Mouse (Mus musculus) thymus, postnatal 10 days (tissue): ENCODE measurements at regions not wholly inside any gene's neighbourhood (a gene's known extent, or its start where the extent isn't known, plus 50 kb on each side); places are given as distances from the start of the nearest gene placed in this dataset.

Experiments used
- DNase-seq, 2 experiments: peaks; one replicate each; pipeline ENCODE4 v3.0.0; 2021; ENCODE audit warnings: low spot score in 2 of 2

- no peak for DNase-seq
Observed at GRCm38 (mm10) chr2:21044007-21044406, 75.3 kb upstream of the Arhgap21 start.

- no peak for DNase-seq
Observed at GRCm38 (mm10) chr2:21043302-21043701, 74.6 kb upstream of the Arhgap21 start.

DNA sequence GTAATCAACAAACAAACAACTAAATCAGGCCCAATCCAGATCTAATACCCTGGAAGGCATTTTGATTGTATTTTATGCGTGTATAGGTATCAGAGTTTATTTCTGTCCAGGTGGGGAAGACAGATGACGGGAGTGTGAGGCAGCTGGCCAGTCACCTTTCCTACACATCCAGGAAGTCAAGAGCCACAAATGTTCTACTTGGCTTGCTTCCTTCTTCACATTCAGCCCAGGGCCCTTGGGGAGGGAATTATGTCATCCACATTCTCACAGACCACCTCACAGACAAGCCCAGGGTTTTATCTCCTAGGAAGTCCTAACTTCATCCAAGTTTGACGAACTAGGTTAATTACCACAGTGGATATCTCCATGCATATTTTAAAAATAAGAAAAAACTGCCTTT is 68.9 kb upstream of the Arhgap21 start:
- DNase-seq, result no peak

- no peak for DNase-seq
Observed at GRCm38 (mm10) chr2:21037181-21037580, 68.5 kb upstream of the Arhgap21 start.

DNA sequence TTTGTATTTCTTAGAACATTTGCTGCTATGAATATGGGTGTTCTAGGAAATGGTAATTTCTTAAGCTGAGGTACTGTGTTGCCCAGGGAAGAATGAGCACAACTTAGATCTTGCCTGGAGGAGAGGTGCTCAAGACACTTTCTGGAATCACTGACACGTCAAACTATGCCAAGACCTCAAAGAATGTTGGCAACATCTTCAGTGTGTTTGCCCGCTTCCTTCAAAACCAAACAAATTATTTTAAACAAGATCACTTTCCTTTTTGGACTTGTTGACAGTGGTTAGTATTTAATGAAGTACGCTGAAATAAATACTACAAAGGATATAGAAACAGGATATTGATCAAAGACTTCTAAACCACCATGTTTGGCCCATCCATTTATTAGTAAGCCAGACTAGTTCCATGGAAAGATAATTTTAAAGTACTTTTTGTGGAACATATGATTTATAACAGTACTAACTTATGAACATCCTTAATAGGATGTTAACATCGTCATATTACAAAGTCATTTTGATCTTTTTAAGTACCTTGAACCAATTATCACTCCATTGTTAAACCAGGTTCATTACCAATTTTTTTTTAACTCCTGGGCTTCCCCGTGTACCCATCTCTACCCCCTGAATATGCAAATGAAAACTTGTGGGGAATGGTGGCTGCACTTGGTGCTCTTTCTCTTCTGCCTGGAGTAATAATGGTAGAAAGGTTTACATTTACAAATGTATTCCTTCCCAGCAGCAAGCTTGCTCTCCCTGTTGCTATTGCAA is 67.4 kb upstream of the Arhgap21 start:
- no peak for DNase-seq

DNA sequence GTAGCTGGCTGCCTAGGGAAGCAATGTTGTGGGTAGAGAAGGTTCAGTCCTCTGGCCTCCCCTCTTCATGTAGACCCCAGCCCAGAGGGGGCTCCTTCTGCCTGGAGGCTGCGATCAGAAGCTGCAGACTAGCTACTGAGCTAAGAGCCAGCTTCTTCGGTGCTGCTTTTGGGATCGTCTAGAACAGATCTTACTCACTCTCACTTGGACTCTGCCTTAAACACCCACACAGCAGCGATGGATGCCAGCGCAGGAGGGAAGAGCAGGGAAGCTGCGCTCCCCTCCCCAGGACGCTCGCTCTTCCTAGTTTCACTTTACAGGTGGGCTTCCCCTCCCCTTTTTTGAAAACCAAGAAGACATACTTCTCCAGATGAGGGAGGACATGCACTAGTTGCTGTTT is 66.0 kb upstream of the Arhgap21 start:
- DNase-seq, result no peak

DNA sequence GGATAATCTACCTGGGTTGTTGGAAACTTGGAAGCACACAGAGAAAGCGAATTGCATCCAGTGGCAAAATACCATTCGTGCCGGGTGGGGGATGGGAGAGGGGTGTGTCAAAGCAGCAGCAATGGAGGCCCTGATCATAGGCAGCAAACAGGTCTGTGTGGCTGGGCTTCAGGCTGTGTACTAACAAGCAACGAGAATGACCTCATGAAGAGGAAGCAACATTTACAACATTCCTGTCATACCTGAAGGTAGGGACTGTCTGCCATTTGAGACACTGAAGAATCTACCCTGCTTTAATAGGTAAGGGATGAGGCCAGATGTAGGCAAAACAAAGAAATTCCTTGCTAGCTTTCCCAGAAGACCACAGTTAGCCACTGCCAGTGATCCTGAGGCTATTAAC is 62.0 kb upstream of the Arhgap21 start:
- no peak for DNase-seq

- DNase-seq, result no peak
Observed at GRCm38 (mm10) chr2:21029391-21030010, 60.8 kb upstream of the Arhgap21 start.

DNA sequence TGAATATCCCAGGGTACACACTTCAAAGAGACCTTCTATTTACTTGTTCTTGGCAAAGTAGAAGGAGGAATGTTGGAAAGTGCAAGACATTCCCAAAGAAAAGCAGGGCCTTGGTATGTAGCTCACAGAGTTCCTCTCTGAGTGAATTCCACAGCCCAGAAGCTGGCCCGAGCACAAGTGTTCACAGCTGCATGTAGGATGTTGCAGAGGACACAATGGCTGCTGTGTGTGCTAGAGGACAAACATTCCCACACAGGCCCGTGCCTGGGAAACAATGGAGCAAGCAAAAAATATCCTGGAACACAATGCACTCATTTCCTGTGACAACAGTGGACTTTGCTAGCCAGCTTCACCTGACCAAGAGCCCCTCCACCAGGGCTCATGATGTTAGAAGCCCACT is 59.9 kb upstream of the Arhgap21 start:
- no peak for DNase-seq

GRCm38 (mm10) chr2:21018535-21018934 is 49.9 kb upstream of the Arhgap21 start:
- no peak for DNase-seq
